Mouse (Mus musculus): Measurements from ENCODE around the gene Tjp1.
A peak's percentile ranks its signal among the peaks of the same experiment; 100 is the strongest.

Gene Tjp1

GRCm38 (mm10) chr7:65388243-65389013 lies 139.2 kb downstream of the Tjp1 start:
- no peak for DNase-seq (ENCODE audit: low spot score)

- no peak for DNase-seq (ENCODE audit: low spot score)
Observed at GRCm38 (mm10) chr7:65387560-65388175, 139.9 kb downstream of the Tjp1 start.

GRCm38 (mm10) chr7:65384775-65385174 lies 142.8 kb downstream of the Tjp1 start:
- no peak for DNase-seq (ENCODE audit: low spot score)

- DNase-seq (ENCODE audit: low spot score) = no peak
Observed at GRCm38 (mm10) chr7:65382515-65383283, 144.9 kb downstream of the Tjp1 start.

GRCm38 (mm10) chr7:65381896-65382295 lies 145.7 kb downstream of the Tjp1 start:
- no peak for DNase-seq (ENCODE audit: low spot score)

GRCm38 (mm10) chr7:65380716-65381115 lies 146.9 kb downstream of the Tjp1 start:
- no peak for DNase-seq (ENCODE audit: low spot score)

GRCm38 (mm10) chr7:65378818-65379565 lies 148.6 kb downstream of the Tjp1 start:
- no peak for DNase-seq (ENCODE audit: low spot score)

- DNase-seq (ENCODE audit: low spot score) = no peak
Observed at GRCm38 (mm10) chr7:65377521-65377920, 150.1 kb downstream of the Tjp1 start.

GRCm38 (mm10) chr7:65375621-65376020 lies 152.0 kb downstream of the Tjp1 start:
- no peak for DNase-seq (ENCODE audit: low spot score)

GRCm38 (mm10) chr7:65375176-65375575 lies 152.4 kb downstream of the Tjp1 start:
- DNase-seq (ENCODE audit: low spot score) = no peak

- DNase-seq (ENCODE audit: low spot score) = no peak
Observed at GRCm38 (mm10) chr7:65373336-65373735, 154.2 kb downstream of the Tjp1 start.

GRCm38 (mm10) chr7:65371765-65372164 lies 155.8 kb downstream of the Tjp1 start:
- no peak for DNase-seq (ENCODE audit: low spot score)

GRCm38 (mm10) chr7:65370787-65371616 lies 156.6 kb downstream of the Tjp1 start:
- peak; percentile 91 for DNase-seq (ENCODE audit: low spot score)

GRCm38 (mm10) chr7:65370381-65370786 lies 157.2 kb downstream of the Tjp1 start:
- peak; percentile 59 for DNase-seq (ENCODE audit: low spot score)

GRCm38 (mm10) chr7:65369101-65369500 lies 158.5 kb downstream of the Tjp1 start:
- DNase-seq (ENCODE audit: low spot score) = no peak

- DNase-seq (ENCODE audit: low spot score) = no peak
Observed at GRCm38 (mm10) chr7:65367386-65368245, 160.0 kb downstream of the Tjp1 start.

- no peak for DNase-seq (ENCODE audit: low spot score)
Observed at GRCm38 (mm10) chr7:65366153-65366552, 161.4 kb downstream of the Tjp1 start.

GRCm38 (mm10) chr7:65365560-65365959 lies 162.0 kb downstream of the Tjp1 start:
- no peak for DNase-seq (ENCODE audit: low spot score)

GRCm38 (mm10) chr7:65360278-65360677 lies 167.3 kb downstream of the Tjp1 start:
- DNase-seq (ENCODE audit: low spot score) = no peak

GRCm38 (mm10) chr7:65359774-65360173 lies 167.8 kb downstream of the Tjp1 start:
- DNase-seq (ENCODE audit: low spot score) = no peak
